Mouse (Mus musculus): ENCODE results near the gene Fkbp1b.

GRCm38 (mm10) chr12:4888739-4889138 is 47.3 kb upstream of the Fkbp1b start:
- TF ChIP-seq POLR2A (IDR thresholded peaks at IDR 0.05; ENCODE audit: control insufficient read depth, low read depth, low read length): no peak
- TF ChIP-seq CTCF (IDR thresholded peaks at IDR 0.05; ENCODE audit: control insufficient read depth, insufficient read depth, insufficient replicate concordance, low read depth, low read length): no peak
